ENCODE assay signal across 8 mouse cellular contexts in genomic region chr10:127209928-127210570, GRCm38 (mm10). TPM values are rescaled to one million over a fixed set of nuclear protein-coding genes. Genes with fewer than 3 reads are reported as not detected.
DNase-seq lines count a peak whose midpoint lies in the region; ATAC-seq and TF ChIP-seq lines count a peak whose summit lies in the region.

No protein-coding gene starts in this region.

- H3K36me3 ChIP-seq in kidney, postnatal 0 days (ENCODE audit: insufficient read depth, low read length), result peaks cover 26% of the 10 kb centered on the region
- peaks cover 32% of the 10 kb centered on the region for H3K36me3 ChIP-seq in embryonic facial prominence, embryonic 12.5 days
- peaks cover 3% of the 10 kb centered on the region for H3K36me3 ChIP-seq in intestine, embryonic 15.5 days
- peaks cover 18% of the 10 kb centered on the region for H3K36me3 ChIP-seq in myocyte (ENCODE audit: control insufficient read depth, insufficient read depth)

- H3K9ac ChIP-seq in kidney, postnatal 0 days (ENCODE audit: low read depth, low read length), result peak overlapping the region; percentile 87
- H3K9ac ChIP-seq in embryonic facial prominence, embryonic 12.5 days, result peak overlapping the region; percentile 83; the same call in 1 of the 2 replicates
- peak overlapping the region; percentile 77; the same call in 1 of the 2 replicates for H3K9ac ChIP-seq in intestine, embryonic 15.5 days

- no peak for TF ChIP-seq CTCF in kidney, postnatal 0 days (IDR thresholded peaks at IDR 0.05; ENCODE audit: low read depth)

- no peak overlapping the region for H3ac ChIP-seq in myocyte (ENCODE audit: control insufficient read depth, insufficient read length)

- no peaks in the 10 kb centered on the region for H3K27me3 ChIP-seq in kidney, postnatal 0 days (ENCODE audit: insufficient read depth, low read length)
- no peaks in the 10 kb centered on the region for H3K27me3 ChIP-seq in embryonic facial prominence, embryonic 12.5 days
- H3K27me3 ChIP-seq in intestine, embryonic 15.5 days (replicated peaks), result no peaks in the 10 kb centered on the region
- no peaks in the 10 kb centered on the region for H3K27me3 ChIP-seq in myocyte (ENCODE audit: control insufficient read depth, insufficient read depth, insufficient read length)

- H3K9me3 ChIP-seq in kidney, postnatal 0 days (replicated peaks; ENCODE audit: low read length), result no peaks in the 10 kb centered on the region
- H3K9me3 ChIP-seq in embryonic facial prominence, embryonic 12.5 days, result no peaks in the 10 kb centered on the region
- H3K9me3 ChIP-seq in intestine, embryonic 15.5 days, result no peaks in the 10 kb centered on the region

- H3K27ac ChIP-seq in kidney, postnatal 0 days, result peak overlapping the region; percentile 94; the same call in 1 of the 2 replicates
- H3K27ac ChIP-seq in embryonic facial prominence, embryonic 12.5 days, result no peak overlapping the region
- no peak overlapping the region for H3K27ac ChIP-seq in intestine, embryonic 15.5 days

- ATAC-seq in kidney, postnatal 0 days (replicated peaks; ENCODE audit: low FRiP score, low read depth), result no peak
- no peak for ATAC-seq in embryonic facial prominence, embryonic 12.5 days (ENCODE audit: insufficient number of reproducible peaks, insufficient read depth, low FRiP score, low TSS enrichment)
- ATAC-seq in intestine, embryonic 15.5 days, result no peak
- ATAC-seq in CD4-positive, CD25-positive, alpha-beta regulatory T cell, adult 4 months, result no peak

- 77% methylated on average over 13 of the region's 13 CpGs for WGBS in kidney, postnatal 0 days
- 86% methylated on average over 13 of the region's 13 CpGs for WGBS in embryonic facial prominence, embryonic 12.5 days
- 79% methylated on average over 13 of the region's 13 CpGs for WGBS in intestine, embryonic 15.5 days

- H3K4me3 ChIP-seq in kidney, postnatal 0 days (replicated peaks; ENCODE audit: low read depth, low read length), result peak overlapping the region; percentile 82
- H3K4me3 ChIP-seq in embryonic facial prominence, embryonic 12.5 days, result peak overlapping the region; percentile 90
- H3K4me3 ChIP-seq in intestine, embryonic 15.5 days (replicated peaks), result peak overlapping the region; percentile 79
- H3K4me3 ChIP-seq in myocyte, result peak overlapping the region; percentile 49

- H3K4me2 ChIP-seq in kidney, postnatal 0 days (ENCODE audit: low read length), result peak overlapping the region; percentile 94
- H3K4me2 ChIP-seq in embryonic facial prominence, embryonic 12.5 days (replicated peaks), result peak overlapping the region; percentile 94
- peak overlapping the region; percentile 85 for H3K4me2 ChIP-seq in intestine, embryonic 15.5 days (replicated peaks)
- H3K4me2 ChIP-seq in myocyte (ENCODE audit: low read depth), result peak overlapping the region; percentile 81

- H3K79me2 ChIP-seq in myocyte (ENCODE audit: control insufficient read depth, insufficient read depth), result no peaks in the 10 kb centered on the region

- peaks cover 7% of the 10 kb centered on the region; the same call in 1 of the 2 replicates for H3K4me1 ChIP-seq in kidney, postnatal 0 days (replicated peaks; ENCODE audit: insufficient read depth, low read length)
- H3K4me1 ChIP-seq in embryonic facial prominence, embryonic 12.5 days, result peaks cover 10% of the 10 kb centered on the region
- H3K4me1 ChIP-seq in intestine, embryonic 15.5 days (replicated peaks), result peaks cover 15% of the 10 kb centered on the region; the same call in 1 of the 2 replicates

- no peak for TF ChIP-seq POLR2A in myocyte (IDR thresholded peaks at IDR 0.05; ENCODE audit: insufficient read length, low read depth)

- no peak for DNase-seq in kidney, postnatal 0 days (ENCODE audit: low spot score)
- DNase-seq in kidney, adult 8-10 months, result no peak
- DNase-seq in T-cell, adult 2 months (ENCODE audit: low spot score), result no peak
- no peak for DNase-seq in ovary, postnatal 10 days (ENCODE audit: low spot score)

TF ChIP-seq in myocyte, 11 proteins besides CTCF, POLR2A, EP300 and RAD21:
- TF ChIP-seq POLR2AphosphoS2 (IDR thresholded peaks at IDR 0.05; ENCODE audit: insufficient read length, low read depth) (no peak), MYOD1 (IDR thresholded peaks at IDR 0.05; ENCODE audit: control insufficient read depth in 1 of 3, insufficient read length in 2 of 3, low read depth in 2 of 3) (no peak), MAX (IDR thresholded peaks at IDR 0.05; ENCODE audit: low read depth) (no peak), TCF3 (IDR thresholded peaks at IDR 0.05; ENCODE audit: insufficient read length, low read depth) (no peak), CEBPB (IDR thresholded peaks at IDR 0.05; ENCODE audit: insufficient read depth, poor library complexity, severe bottlenecking) (no peak), TCF12 (IDR thresholded peaks at IDR 0.05; ENCODE audit: insufficient read depth, poor library complexity, severe bottlenecking) (no peak), USF1 (IDR thresholded peaks at IDR 0.05; ENCODE audit: low read depth) (no peak), MYOG (IDR thresholded peaks at IDR 0.05; ENCODE audit: control insufficient read depth in 1 of 3, insufficient read depth in 1 of 3, insufficient read length in 2 of 3, low read depth in 2 of 3) (no peak), E2F4 (IDR thresholded peaks at IDR 0.05; ENCODE audit: insufficient read depth) (no peak), REST (IDR thresholded peaks at IDR 0.05; ENCODE audit: insufficient read depth, insufficient read length) (no peak), SRF (IDR thresholded peaks at IDR 0.05; ENCODE audit: control insufficient read depth, insufficient read length, low read depth) (no peak)
TF ChIP-seq in myocyte: peak in this region for 0.

RNA-seq across cellular contexts. Expression of gene Pip4k2c, which starts 1.3 kb away (rescaled TPM):
- 45.0 and 50.1 TPM in 2 replicates for polyA plus RNA-seq in kidney, postnatal 0 days (2015; fragmentation: Nextera tagmentation; extraction: Ambion mirVana)
- polyA plus RNA-seq in embryonic facial prominence, embryonic 12.5 days (2016; fragmentation: Nextera tagmentation; extraction: Ambion mirVana), result 29.0 and 30.5 TPM in 2 replicates
- 33.7 and 35.0 TPM in 2 replicates for polyA plus RNA-seq in intestine, embryonic 15.5 days (2015; fragmentation: Nextera tagmentation; extraction: Ambion mirVana)
- polyA plus RNA-seq in myocyte (2012; fragmentation: generic; extraction: Trizol), result 22.5 TPM
- polyA plus RNA-seq in CD4-positive, CD25-positive, alpha-beta regulatory T cell, adult 4 months (2017; shearing (Covaris generic)), result 10 to 100 TPM; 24.2 to 39.3 TPM

RNA-seq across cellular contexts. Expression of gene Dtx3, which starts 14.5 kb away (rescaled TPM):
- 83.3 and 85.1 TPM in 2 replicates for polyA plus RNA-seq in kidney, postnatal 0 days (2015; fragmentation: Nextera tagmentation; extraction: Ambion mirVana)
- 172 and 173 TPM in 2 replicates for polyA plus RNA-seq in embryonic facial prominence, embryonic 12.5 days (2016; fragmentation: Nextera tagmentation; extraction: Ambion mirVana)
- 70.6 and 75.4 TPM in 2 replicates for polyA plus RNA-seq in intestine, embryonic 15.5 days (2015; fragmentation: Nextera tagmentation; extraction: Ambion mirVana)
- polyA plus RNA-seq in myocyte (2012; fragmentation: generic; extraction: Trizol), result 42.4 TPM
- polyA plus RNA-seq in CD4-positive, CD25-positive, alpha-beta regulatory T cell, adult 4 months (2017; shearing (Covaris generic)), result 10 to 100 TPM; 39.4 to 42.2 TPM

RNA-seq across cellular contexts. Expression of gene Arhgef25, which starts 20.2 kb away (rescaled TPM):
- 27.9 and 29.0 TPM in 2 replicates for polyA plus RNA-seq in kidney, postnatal 0 days (2015; fragmentation: Nextera tagmentation; extraction: Ambion mirVana)
- polyA plus RNA-seq in embryonic facial prominence, embryonic 12.5 days (2016; fragmentation: Nextera tagmentation; extraction: Ambion mirVana), result 85.0 and 96.5 TPM in 2 replicates
- 46.8 and 50.4 TPM in 2 replicates for polyA plus RNA-seq in intestine, embryonic 15.5 days (2015; fragmentation: Nextera tagmentation; extraction: Ambion mirVana)
- 25.3 TPM for polyA plus RNA-seq in myocyte (2012; fragmentation: generic; extraction: Trizol)
- under 1 TPM in 1 of 2 experiments, not detected in 1; 0.38 TPM for polyA plus RNA-seq in CD4-positive, CD25-positive, alpha-beta regulatory T cell, adult 4 months (2017; shearing (Covaris generic))

RNA-seq across cellular contexts. Expression of gene Slc26a10, which starts 29.6 kb away (rescaled TPM):
- polyA plus RNA-seq in kidney, postnatal 0 days (2015; fragmentation: Nextera tagmentation; extraction: Ambion mirVana), result 2.8 and 3.1 TPM in 2 replicates
- polyA plus RNA-seq in embryonic facial prominence, embryonic 12.5 days (2016; fragmentation: Nextera tagmentation; extraction: Ambion mirVana), result 1.9 and 3.0 TPM in 2 replicates
- 0.98 and 1.1 TPM in 2 replicates for polyA plus RNA-seq in intestine, embryonic 15.5 days (2015; fragmentation: Nextera tagmentation; extraction: Ambion mirVana)
- 1.3 TPM for polyA plus RNA-seq in myocyte (2012; fragmentation: generic; extraction: Trizol)
- 1 to 10 TPM; 2.6 to 2.8 TPM for polyA plus RNA-seq in CD4-positive, CD25-positive, alpha-beta regulatory T cell, adult 4 months (2017; shearing (Covaris generic))

RNA-seq across cellular contexts. Expression of gene B4galnt1, which starts 45.0 kb away (rescaled TPM):
- 15.0 and 16.4 TPM in 2 replicates for polyA plus RNA-seq in kidney, postnatal 0 days (2015; fragmentation: Nextera tagmentation; extraction: Ambion mirVana)
- polyA plus RNA-seq in embryonic facial prominence, embryonic 12.5 days (2016; fragmentation: Nextera tagmentation; extraction: Ambion mirVana), result 4.6 and 6.2 TPM in 2 replicates
- 52.5 and 55.2 TPM in 2 replicates for polyA plus RNA-seq in intestine, embryonic 15.5 days (2015; fragmentation: Nextera tagmentation; extraction: Ambion mirVana)
- polyA plus RNA-seq in myocyte (2012; fragmentation: generic; extraction: Trizol), result 12.4 TPM
- 100 to 1,000 TPM; 166 to 206 TPM for polyA plus RNA-seq in CD4-positive, CD25-positive, alpha-beta regulatory T cell, adult 4 months (2017; shearing (Covaris generic))

Comparison
In these comparisons a context has a peak if more than half of its experiments do, and no peak if none do; other contexts are left out.
1. RNA of gene Arhgef25, which starts 20.2 kb away (polyA plus RNA-seq): 85.0 to 96.5 TPM in embryonic facial prominence, embryonic 12.5 days, 46.8 to 50.4 TPM in intestine, embryonic 15.5 days, 27.9 to 29.0 TPM in kidney, postnatal 0 days and 25.3 TPM in myocyte (single experiment); 0.38 TPM in CD4-positive, CD25-positive, alpha-beta regulatory T cell, adult 4 months; every median in the first group is over 10 times any median in the second.
2. Peak in every context shown above with its lines, with median percentiles within 50 percentile points of each other: H3K4me2 ChIP-seq, H3K4me3 ChIP-seq and H3K9ac ChIP-seq.